Mouse (Mus musculus) layer of hippocampus, postnatal 36 days (tissue): Measurements from ENCODE around the gene Wdr5b. TPM values are rescaled to one million over a fixed set of nuclear protein-coding genes. Genes with fewer than 3 reads are reported as not detected.
"Not testable (repeated sequence)": the region's sequence is repeated elsewhere in the genome, so short reads cannot be mapped to it uniquely, and the experiment has no call there.

ENCODE experiments used
- DNase-seq, 2 experiments: peaks; one replicate each; pipeline ENCODE4 v3.0.0; 2022
- total RNA-seq, 2 experiments: library from RNA; stranded (reverse); gene quantifications; 2 replicates each; pipeline ENCODE4 v1.2.3; 2021

The Wdr5b gene
- total RNA-seq: 1 to 10 TPM; 5.4 to 5.8 TPM

- DNase-seq: peak; percentile 90 to 92
These were observed at the start of gene Wdr5b for GRCm38 (mm10) chr16:36040640-36041624. Gene Wdr5b (plus strand): TSS chr16:36041190.

- no peak for DNase-seq
These were observed 48.6 kb upstream of the Wdr5b start for GRCm38 (mm10) chr16:35992391-35992790.

- DNase-seq: no peak
These were observed 47.7 kb upstream of the Wdr5b start for GRCm38 (mm10) chr16:35993316-35993715.

GRCm38 (mm10) chr16:35998852-35999251 lies 42.1 kb upstream of the Wdr5b start:
- not testable (repeated sequence) for DNase-seq

- DNase-seq: no peak
These were observed 32.6 kb upstream of the Wdr5b start for GRCm38 (mm10) chr16:36008396-36008795.

- no peak for DNase-seq
These were observed 24.7 kb upstream of the Wdr5b start for GRCm38 (mm10) chr16:36016335-36016734.

GRCm38 (mm10) chr16:36028120-36028519 lies 12.9 kb upstream of the Wdr5b start:
- not testable (repeated sequence) for DNase-seq

GRCm38 (mm10) chr16:36041625-36042020 lies 633 bp downstream of the Wdr5b start:
- DNase-seq: no peak

GRCm38 (mm10) chr16:36043073-36043472 lies 2.1 kb downstream of the Wdr5b start:
- no peak for DNase-seq

- no peak for DNase-seq
These were observed 3.0 kb downstream of the Wdr5b start for GRCm38 (mm10) chr16:36043964-36044363.

- DNase-seq: no peak
These were observed 6.5 kb downstream of the Wdr5b start for GRCm38 (mm10) chr16:36047538-36047937.

- DNase-seq: no peak
These were observed 10.5 kb downstream of the Wdr5b start for GRCm38 (mm10) chr16:36051491-36051890.

GRCm38 (mm10) chr16:36053524-36054275 lies 12.7 kb downstream of the Wdr5b start:
- no peak for DNase-seq

- no peak for DNase-seq
These were observed 13.9 kb downstream of the Wdr5b start for GRCm38 (mm10) chr16:36054920-36055319.

- no peak for DNase-seq
These were observed 15.4 kb downstream of the Wdr5b start for GRCm38 (mm10) chr16:36056416-36056815.

- DNase-seq: no peak
These were observed 17.0 kb downstream of the Wdr5b start for GRCm38 (mm10) chr16:36057933-36058475.

- DNase-seq: not testable (repeated sequence)
These were observed 21.5 kb downstream of the Wdr5b start for GRCm38 (mm10) chr16:36062534-36062933.

- DNase-seq: no peak
These were observed 22.3 kb downstream of the Wdr5b start for GRCm38 (mm10) chr16:36063315-36063714.

GRCm38 (mm10) chr16:36064904-36065303 lies 23.9 kb downstream of the Wdr5b start:
- no peak for DNase-seq

GRCm38 (mm10) chr16:36067694-36068093 lies 26.7 kb downstream of the Wdr5b start:
- no peak for DNase-seq

- no peak for DNase-seq
These were observed 27.4 kb downstream of the Wdr5b start for GRCm38 (mm10) chr16:36068356-36068755.

- no peak for DNase-seq
These were observed 29.0 kb downstream of the Wdr5b start for GRCm38 (mm10) chr16:36069819-36070575.
